Mouse (Mus musculus) embryonic facial prominence, embryonic 15.5 days (tissue): Measurements from ENCODE around the gene Tbc1d22a. TPM values are rescaled to one million over a fixed set of nuclear protein-coding genes. Genes with fewer than 3 reads are reported as not detected.

ENCODE experiments used
- ATAC-seq: fragments of 200-750 bp; cut with Nextera tagmentation; 2 replicates; pipeline ENCODE4 v1.8.0; 2017; ENCODE audit warnings: low read depth, moderate TSS enrichment; ENCODE audit not compliant: insufficient number of reproducible peaks, low FRiP score, low TSS enrichment
- H3K27ac ChIP-seq: fragments of 300-500 bp; sonication (generic); replicated peaks from 2 replicates; pipeline ENCODE4 v1.5.1; 2015; ENCODE audit warnings: mild to moderate bottlenecking, inconsistent platforms
- H3K27me3 ChIP-seq: fragments of 300-500 bp; sonication (generic); 2 replicates; pipeline ENCODE4 v1.6.1; 2015; ENCODE audit warnings: inconsistent platforms
- H3K36me3 ChIP-seq: fragments of 300-500 bp; sonication (generic); 2 replicates; pipeline ENCODE4 v1.6.1; 2015; ENCODE audit warnings: mild to moderate bottlenecking, inconsistent platforms
- H3K4me1 ChIP-seq: fragments of 300-500 bp; sonication (generic); 2 replicates; pipeline ENCODE4 v1.6.1; 2015; ENCODE audit warnings: inconsistent platforms
- H3K4me2 ChIP-seq: fragments of 300-500 bp; sonication (generic); replicated peaks from 2 replicates; pipeline ENCODE4 v1.6.1; 2015; ENCODE audit warnings: mild to moderate bottlenecking, inconsistent platforms
- H3K4me3 ChIP-seq: fragments of 300-500 bp; sonication (generic); replicated peaks from 2 replicates; pipeline ENCODE4 v1.5.1; 2015; ENCODE audit warnings: mild to moderate bottlenecking, inconsistent platforms
- H3K9ac ChIP-seq: fragments of 300-500 bp; sonication (generic); 2 replicates; pipeline ENCODE4 v1.6.1; 2015; ENCODE audit warnings: inconsistent platforms
- H3K9me3 ChIP-seq: fragments of 300-500 bp; sonication (generic); replicated peaks from 2 replicates; pipeline ENCODE4 v1.6.1; 2016; ENCODE audit warnings: inconsistent platforms
- WGBS: fragments of 180-500 bp; shearing (Covaris S2); methylation state at CpG from one replicate; pipeline ENCODE4 v1.1.7; 2015; 5-methylcytosine and 5-hydroxymethylcytosine counted together
- polyA plus RNA-seq: library from polyadenylated mRNA; unstranded; fragments of >200 nt; fragmentation: Nextera tagmentation; extraction: Ambion mirVana; gene quantifications from 2 replicates; pipeline ENCODE4 v1.2.1, GENCODE M21; 2015

Gene Tbc1d22a
- polyA plus RNA-seq, 1 experiment from 2014 or later: 12.4 TPM

GRCm38 (mm10) chr15:86492636-86493035 lies 278.4 kb downstream of the Tbc1d22a start:
- Histone ChIP-seq H3K4me3 (no peak overlapping the region), H3K27ac (no peak overlapping the region), H3K36me3 (no peaks in the 10 kb centered on the region), H3K9me3 (no peaks in the 10 kb centered on the region), H3K9ac (no peak overlapping the region), H3K27me3 (no peaks in the 10 kb centered on the region), H3K4me1 (peaks cover 5% of the 10 kb centered on the region; the same call in 1 of the 2 replicates), H3K4me2 (no peak overlapping the region)
- no peak for ATAC-seq
- 76% methylated on average over 5 of the region's 5 CpGs for WGBS

GRCm38 (mm10) chr15:86496209-86496608 lies 281.9 kb downstream of the Tbc1d22a start:
- Histone ChIP-seq H3K27me3 (no peaks in the 10 kb centered on the region), H3K9ac (no peak overlapping the region), H3K9me3 (no peaks in the 10 kb centered on the region), H3K36me3 (no peaks in the 10 kb centered on the region), H3K4me1 (no peaks in the 10 kb centered on the region), H3K27ac (no peak overlapping the region), H3K4me2 (no peak overlapping the region), H3K4me3 (no peak overlapping the region)
- 85% methylated on average over 4 of the region's 4 CpGs for WGBS
- no peak for ATAC-seq

- Histone ChIP-seq H3K4me2 (no peak overlapping the region), H3K9me3 (no peaks in the 10 kb centered on the region), H3K4me3 (no peak overlapping the region), H3K27ac (no peak overlapping the region), H3K9ac (no peak overlapping the region), H3K4me1 (no peaks in the 10 kb centered on the region), H3K36me3 (no peaks in the 10 kb centered on the region), H3K27me3 (no peaks in the 10 kb centered on the region)
- ATAC-seq: no peak
- WGBS: 85% methylated on average over 7 of the region's 7 CpGs
Observed at GRCm38 (mm10) chr15:86496646-86497045, 282.4 kb downstream of the Tbc1d22a start.

GRCm38 (mm10) chr15:86500536-86500935 lies 286.3 kb downstream of the Tbc1d22a start:
- ATAC-seq: no peak
- Histone ChIP-seq H3K4me2 (no peak overlapping the region), H3K27me3 (no peaks in the 10 kb centered on the region), H3K4me1 (no peaks in the 10 kb centered on the region), H3K27ac (no peak overlapping the region), H3K9me3 (no peaks in the 10 kb centered on the region), H3K9ac (no peak overlapping the region), H3K4me3 (no peak overlapping the region), H3K36me3 (no peaks in the 10 kb centered on the region)

- H3K4me2 ChIP-seq: no peak overlapping the region
- no peaks in the 10 kb centered on the region for H3K36me3 ChIP-seq
- H3K9ac ChIP-seq: no peak overlapping the region
- H3K27me3 ChIP-seq: no peaks in the 10 kb centered on the region
- ATAC-seq: no peak
- no peaks in the 10 kb centered on the region for H3K4me1 ChIP-seq
- 69% methylated on average over 10 of the region's 10 CpGs for WGBS
- no peak overlapping the region for H3K27ac ChIP-seq
- no peak overlapping the region for H3K4me3 ChIP-seq
- no peaks in the 10 kb centered on the region for H3K9me3 ChIP-seq
Observed at GRCm38 (mm10) chr15:86503413-86503812, 289.2 kb downstream of the Tbc1d22a start.

- H3K9me3 ChIP-seq: no peaks in the 10 kb centered on the region
- H3K36me3 ChIP-seq: no peaks in the 10 kb centered on the region
- no peak overlapping the region for H3K4me3 ChIP-seq
- H3K27ac ChIP-seq: no peak overlapping the region
- H3K4me2 ChIP-seq: no peak overlapping the region
- WGBS: 80% methylated on average over 4 of the region's 4 CpGs
- H3K27me3 ChIP-seq: no peaks in the 10 kb centered on the region
- no peaks in the 10 kb centered on the region for H3K4me1 ChIP-seq
- no peak overlapping the region for H3K9ac ChIP-seq
- ATAC-seq: no peak
Observed at GRCm38 (mm10) chr15:86506666-86507065, 292.4 kb downstream of the Tbc1d22a start.

GRCm38 (mm10) chr15:86507546-86507945 lies 293.3 kb downstream of the Tbc1d22a start:
- H3K4me1 ChIP-seq: no peaks in the 10 kb centered on the region
- H3K4me2 ChIP-seq: no peak overlapping the region
- H3K27me3 ChIP-seq: no peaks in the 10 kb centered on the region
- H3K27ac ChIP-seq: no peak overlapping the region
- no peaks in the 10 kb centered on the region for H3K9me3 ChIP-seq
- WGBS: 86% methylated on average over 8 of the region's 8 CpGs
- H3K4me3 ChIP-seq: no peak overlapping the region
- no peaks in the 10 kb centered on the region for H3K36me3 ChIP-seq
- no peak overlapping the region for H3K9ac ChIP-seq
- no peak for ATAC-seq

- no peaks in the 10 kb centered on the region for H3K9me3 ChIP-seq
- no peak overlapping the region for H3K4me2 ChIP-seq
- WGBS: 80% methylated on average over 7 of the region's 7 CpGs
- H3K36me3 ChIP-seq: no peaks in the 10 kb centered on the region
- no peak overlapping the region for H3K4me3 ChIP-seq
- H3K27me3 ChIP-seq: no peaks in the 10 kb centered on the region
- ATAC-seq: no peak
- no peak overlapping the region for H3K27ac ChIP-seq
- no peak overlapping the region for H3K9ac ChIP-seq
- no peaks in the 10 kb centered on the region for H3K4me1 ChIP-seq
Observed at GRCm38 (mm10) chr15:86508406-86509176, 294.3 kb downstream of the Tbc1d22a start.

- H3K4me2 ChIP-seq: no peak overlapping the region
- no peak overlapping the region for H3K9ac ChIP-seq
- no peak overlapping the region for H3K4me3 ChIP-seq
- no peaks in the 10 kb centered on the region for H3K27me3 ChIP-seq
- H3K9me3 ChIP-seq: no peaks in the 10 kb centered on the region
- H3K4me1 ChIP-seq: no peaks in the 10 kb centered on the region
- no peaks in the 10 kb centered on the region for H3K36me3 ChIP-seq
- 85% methylated on average over 6 of the region's 6 CpGs for WGBS
- no peak overlapping the region for H3K27ac ChIP-seq
- no peak for ATAC-seq
Observed at GRCm38 (mm10) chr15:86509601-86510000, 295.3 kb downstream of the Tbc1d22a start.

GRCm38 (mm10) chr15:86511181-86511580 lies 296.9 kb downstream of the Tbc1d22a start:
- Histone ChIP-seq H3K36me3 (no peaks in the 10 kb centered on the region), H3K9me3 (no peaks in the 10 kb centered on the region), H3K9ac (no peak overlapping the region), H3K4me2 (no peak overlapping the region), H3K4me3 (no peak overlapping the region), H3K4me1 (no peaks in the 10 kb centered on the region), H3K27ac (no peak overlapping the region), H3K27me3 (no peaks in the 10 kb centered on the region)
- WGBS: 80% methylated on average over 7 of the region's 7 CpGs
- no peak for ATAC-seq

GRCm38 (mm10) chr15:86513336-86513735 lies 299.1 kb downstream of the Tbc1d22a start:
- 93% methylated on average over 5 of the region's 5 CpGs for WGBS
- Histone ChIP-seq H3K9ac (no peak overlapping the region), H3K27ac (no peak overlapping the region), H3K9me3 (no peaks in the 10 kb centered on the region), H3K4me2 (no peak overlapping the region), H3K36me3 (no peaks in the 10 kb centered on the region), H3K27me3 (no peaks in the 10 kb centered on the region), H3K4me3 (no peak overlapping the region), H3K4me1 (no peaks in the 10 kb centered on the region)
- ATAC-seq: no peak

GRCm38 (mm10) chr15:86520201-86520600 lies 305.9 kb downstream of the Tbc1d22a start:
- Histone ChIP-seq H3K36me3 (no peaks in the 10 kb centered on the region), H3K27ac (no peak overlapping the region), H3K9me3 (no peaks in the 10 kb centered on the region), H3K4me3 (no peak overlapping the region), H3K4me1 (no peaks in the 10 kb centered on the region), H3K27me3 (no peaks in the 10 kb centered on the region), H3K9ac (no peak overlapping the region), H3K4me2 (no peak overlapping the region)
- WGBS: 13% methylated on average over 4 of the region's 4 CpGs
- no peak for ATAC-seq
